Mouse (Mus musculus) kidney, embryonic 16.5 days (tissue): ENCODE measurements around the gene Mafb. TPM values are rescaled to one million over a fixed set of nuclear protein-coding genes. Genes with fewer than 3 reads are reported as not detected.

Experiments
- ATAC-seq: fragments of 200-750 bp; cut with Nextera tagmentation; 2 replicates; pipeline ENCODE4 v1.8.0; 2017; ENCODE audit warnings: moderate TSS enrichment; ENCODE audit not compliant: low FRiP score, low TSS enrichment
- H3K27ac ChIP-seq: fragments of 300-500 bp; sonication (generic); 2 replicates; pipeline ENCODE4 v1.5.1; 2014; ENCODE audit warnings: low read length
- H3K27me3 ChIP-seq: fragments of 300-500 bp; sonication (generic); 2 replicates; pipeline ENCODE4 v1.6.1; 2014; ENCODE audit warnings: low read length, control low read depth, mixed read lengths; ENCODE audit not compliant: insufficient read depth
- H3K36me3 ChIP-seq: fragments of 300-500 bp; sonication (generic); 2 replicates; pipeline ENCODE4 v1.6.1; 2014; ENCODE audit warnings: low read length, control low read depth, mixed read lengths; ENCODE audit not compliant: insufficient read depth
- H3K4me1 ChIP-seq: fragments of 300-500 bp; sonication (generic); 2 replicates; pipeline ENCODE4 v1.6.1; 2014; ENCODE audit warnings: low read length, control low read depth, mixed read lengths; ENCODE audit not compliant: insufficient read depth
- H3K4me2 ChIP-seq: fragments of 300-500 bp; sonication (generic); replicated peaks from 2 replicates; pipeline ENCODE4 v1.6.1; 2014; ENCODE audit warnings: low read depth, low read length
- H3K4me3 ChIP-seq: fragments of 300-500 bp; sonication (generic); 2 replicates; pipeline ENCODE4 v1.5.1; 2014; ENCODE audit warnings: mild to moderate bottlenecking, low read length
- H3K9ac ChIP-seq: fragments of 300-500 bp; sonication (generic); replicated peaks from 2 replicates; pipeline ENCODE4 v1.6.1; 2014; ENCODE audit warnings: low read length
- H3K9me3 ChIP-seq: fragments of 300-500 bp; sonication (generic); 2 replicates; pipeline ENCODE4 v1.6.1; 2016; ENCODE audit warnings: low read length, control low read depth
- WGBS: fragments of 180-500 bp; shearing (Covaris S2); extraction: QIAGEN DNeasy Blood & Tissue Kit; methylation state at CpG from one replicate; pipeline ENCODE4 v1.1.7; 2014; 5-methylcytosine and 5-hydroxymethylcytosine counted together
- polyA plus RNA-seq: library from polyadenylated mRNA; unstranded; fragments of >200 nt; fragmentation: Nextera tagmentation; extraction: Ambion mirVana; gene quantifications from 2 replicates; pipeline ENCODE4 v1.2.1, GENCODE M21; 2015

Mafb gene
- polyA plus RNA-seq, 1 experiment from 2014 or later, result 31.4 TPM

GRCm38 (mm10) chr2:160354319-160354718 lies 12.5 kb downstream of the Mafb start:
- Histone ChIP-seq H3K36me3 (no peaks in the 10 kb centered on the region), H3K27me3 (peaks cover 18% of the 10 kb centered on the region), H3K4me3 (no peak overlapping the region), H3K4me1 (peaks cover 7% of the 10 kb centered on the region; the same call in 1 of the 2 replicates), H3K9ac (no peak overlapping the region), H3K27ac (no peak overlapping the region), H3K4me2 (no peak overlapping the region), H3K9me3 (no peaks in the 10 kb centered on the region)
- WGBS, result 63% methylated on average over 2 of the region's 2 CpGs
- ATAC-seq, result no peak

- Histone ChIP-seq H3K27me3 (peaks cover 10% of the 10 kb centered on the region), H3K9ac (no peak overlapping the region), H3K9me3 (no peaks in the 10 kb centered on the region), H3K36me3 (no peaks in the 10 kb centered on the region), H3K4me1 (peaks cover 12% of the 10 kb centered on the region), H3K4me2 (no peak overlapping the region), H3K4me3 (no peak overlapping the region), H3K27ac (no peak overlapping the region)
- 56% methylated on average over 2 of the region's 2 CpGs for WGBS
- ATAC-seq, result 0 out of 2 replicates have a peak, but pooled peaks have one; percentile 32
These were observed 13.3 kb downstream of the Mafb start for GRCm38 (mm10) chr2:160353581-160353980.

GRCm38 (mm10) chr2:160351038-160351574 lies 15.8 kb downstream of the Mafb start:
- Histone ChIP-seq H3K9me3 (no peaks in the 10 kb centered on the region), H3K27ac (no peak overlapping the region), H3K27me3 (no peaks in the 10 kb centered on the region), H3K4me2 (no peak overlapping the region), H3K9ac (no peak overlapping the region), H3K4me3 (no peak overlapping the region), H3K4me1 (peaks cover 15% of the 10 kb centered on the region), H3K36me3 (no peaks in the 10 kb centered on the region)
- no peak for ATAC-seq
- WGBS, result 40% methylated on average over 8 of the region's 8 CpGs

- Histone ChIP-seq H3K36me3 (no peaks in the 10 kb centered on the region), H3K4me2 (no peak overlapping the region), H3K27ac (no peak overlapping the region), H3K4me1 (peaks cover 15% of the 10 kb centered on the region), H3K4me3 (no peak overlapping the region), H3K27me3 (no peaks in the 10 kb centered on the region), H3K9me3 (no peaks in the 10 kb centered on the region), H3K9ac (no peak overlapping the region)
- no peak for ATAC-seq
- WGBS, result 52% methylated on average over 4 of the region's 4 CpGs
These were observed 17.3 kb downstream of the Mafb start for GRCm38 (mm10) chr2:160349578-160349977.

- H3K36me3 ChIP-seq, result no peaks in the 10 kb centered on the region
- ATAC-seq, result no peak
- 43% methylated on average over 7 of the region's 7 CpGs for WGBS
These were observed 18.1 kb downstream of the Mafb start for GRCm38 (mm10) chr2:160348796-160349195.

GRCm38 (mm10) chr2:160348072-160348604 lies 18.7 kb downstream of the Mafb start:
- Histone ChIP-seq H3K9me3 (no peaks in the 10 kb centered on the region), H3K27ac (no peak overlapping the region), H3K27me3 (no peaks in the 10 kb centered on the region)

More at GRCm38 (mm10) chr2:160348796-160349195, 18.1 kb downstream of the Mafb start:
- Histone ChIP-seq H3K4me3 (no peak overlapping the region), H3K4me1 (peaks cover 15% of the 10 kb centered on the region), H3K9me3 (no peaks in the 10 kb centered on the region), H3K9ac (no peak overlapping the region), H3K4me2 (no peak overlapping the region), H3K27ac (no peak overlapping the region), H3K27me3 (no peaks in the 10 kb centered on the region)

GRCm38 (mm10) chr2:160345644-160346043 lies 21.2 kb downstream of the Mafb start:
- H3K4me2 ChIP-seq, result no peak overlapping the region
- no peak overlapping the region for H3K27ac ChIP-seq
- no peak overlapping the region for H3K4me3 ChIP-seq
- no peaks in the 10 kb centered on the region for H3K9me3 ChIP-seq
- no peak overlapping the region for H3K9ac ChIP-seq
- peaks cover 15% of the 10 kb centered on the region for H3K4me1 ChIP-seq
- H3K36me3 ChIP-seq, result no peaks in the 10 kb centered on the region
- ATAC-seq, result peak; percentile 43; the same call in 1 of the 2 replicates
- no peaks in the 10 kb centered on the region for H3K27me3 ChIP-seq

More at GRCm38 (mm10) chr2:160348072-160348604, 18.7 kb downstream of the Mafb start:
- Histone ChIP-seq H3K4me3 (no peak overlapping the region), H3K4me2 (no peak overlapping the region), H3K4me1 (peaks cover 15% of the 10 kb centered on the region), H3K36me3 (no peaks in the 10 kb centered on the region), H3K9ac (no peak overlapping the region)
- no peak for ATAC-seq
- 58% methylated on average over 4 of the region's 4 CpGs for WGBS

GRCm38 (mm10) chr2:160340121-160340520 lies 26.7 kb downstream of the Mafb start:
- Histone ChIP-seq H3K4me2 (no peak overlapping the region), H3K4me3 (no peak overlapping the region), H3K36me3 (no peaks in the 10 kb centered on the region), H3K27ac (no peak overlapping the region), H3K9me3 (no peaks in the 10 kb centered on the region), H3K27me3 (no peaks in the 10 kb centered on the region), H3K9ac (no peak overlapping the region), H3K4me1 (no peaks in the 10 kb centered on the region)
- no peak for ATAC-seq
- 43% methylated on average over 4 of the region's 4 CpGs for WGBS

GRCm38 (mm10) chr2:160339595-160339994 lies 27.3 kb downstream of the Mafb start:
- no peaks in the 10 kb centered on the region for H3K27me3 ChIP-seq
- WGBS, result 91% methylated on average over 5 of the region's 5 CpGs
- ATAC-seq, result no peak
- H3K4me1 ChIP-seq, result no peaks in the 10 kb centered on the region
- H3K9me3 ChIP-seq, result no peaks in the 10 kb centered on the region
- H3K36me3 ChIP-seq, result no peaks in the 10 kb centered on the region
- no peak overlapping the region for H3K27ac ChIP-seq
- H3K4me2 ChIP-seq, result no peak overlapping the region
- no peak overlapping the region for H3K9ac ChIP-seq
- no peak overlapping the region for H3K4me3 ChIP-seq

GRCm38 (mm10) chr2:160336053-160336452 lies 30.8 kb downstream of the Mafb start:
- Histone ChIP-seq H3K4me1 (no peaks in the 10 kb centered on the region), H3K9me3 (no peaks in the 10 kb centered on the region), H3K27me3 (no peaks in the 10 kb centered on the region), H3K27ac (no peak overlapping the region), H3K4me3 (no peak overlapping the region), H3K36me3 (no peaks in the 10 kb centered on the region), H3K9ac (no peak overlapping the region), H3K4me2 (no peak overlapping the region)
- WGBS, result 60% methylated on average over 2 of the region's 2 CpGs
- ATAC-seq, result no peak
